Mouse (Mus musculus) liver, embryonic 15.5 days (tissue): ENCODE results near the gene Atm. TPM values are rescaled to one million over a fixed set of nuclear protein-coding genes. Genes with fewer than 3 reads are reported as not detected.

Experiments
- ATAC-seq: fragments of 200-750 bp; cut with Nextera tagmentation; 2 replicates; pipeline ENCODE4 v1.8.0; 2017; ENCODE audit warnings: moderate number of reproducible peaks, mild to moderate bottlenecking, moderate library complexity; ENCODE audit not compliant: insufficient read depth
- H3K27ac ChIP-seq: fragments of 300-500 bp; sonication (generic); replicated peaks from 2 replicates; pipeline ENCODE4 v1.5.1; 2015; ENCODE audit warnings: mild to moderate bottlenecking, inconsistent platforms
- H3K27me3 ChIP-seq: fragments of 300-500 bp; sonication (generic); 2 replicates; pipeline ENCODE4 v1.6.1; 2015; ENCODE audit warnings: mild to moderate bottlenecking, inconsistent platforms
- H3K36me3 ChIP-seq: fragments of 300-500 bp; sonication (generic); replicated peaks from 2 replicates; pipeline ENCODE4 v1.6.1; 2015; ENCODE audit warnings: moderate library complexity, mild to moderate bottlenecking, inconsistent platforms
- H3K4me1 ChIP-seq: fragments of 300-500 bp; sonication (generic); replicated peaks from 2 replicates; pipeline ENCODE4 v1.6.1; 2015; ENCODE audit warnings: inconsistent platforms
- H3K4me2 ChIP-seq: fragments of 300-500 bp; sonication (generic); 2 replicates; pipeline ENCODE4 v1.6.1; 2015; ENCODE audit warnings: moderate library complexity, mild to moderate bottlenecking, inconsistent platforms
- H3K4me3 ChIP-seq: fragments of 300-500 bp; sonication (generic); replicated peaks from 2 replicates; pipeline ENCODE4 v1.5.1; 2015; ENCODE audit warnings: mild to moderate bottlenecking, inconsistent platforms
- H3K9ac ChIP-seq: fragments of 300-500 bp; sonication (generic); 2 replicates; pipeline ENCODE4 v1.6.1; 2015; ENCODE audit warnings: moderate library complexity, mild to moderate bottlenecking, inconsistent platforms
- H3K9me3 ChIP-seq: fragments of 300-500 bp; sonication (generic); replicated peaks from 2 replicates; pipeline ENCODE4 v1.6.1; 2016; ENCODE audit warnings: inconsistent platforms
- WGBS: fragments of 180-500 bp; shearing (Covaris S2); methylation state at CpG from one replicate; pipeline ENCODE4 v1.1.7; 2015; ENCODE audit warnings: mixed read lengths; ENCODE audit not compliant: insufficient replicate concordance; 5-methylcytosine and 5-hydroxymethylcytosine counted together
- polyA plus RNA-seq: library from polyadenylated mRNA; unstranded; fragments of >200 nt; fragmentation: Nextera tagmentation; extraction: Ambion mirVana; gene quantifications from 2 replicates; pipeline ENCODE4 v1.2.1, GENCODE M21; 2015

Atm gene
- polyA plus RNA-seq, 1 experiment from 2014 or later, result 2.5 TPM

DNA sequence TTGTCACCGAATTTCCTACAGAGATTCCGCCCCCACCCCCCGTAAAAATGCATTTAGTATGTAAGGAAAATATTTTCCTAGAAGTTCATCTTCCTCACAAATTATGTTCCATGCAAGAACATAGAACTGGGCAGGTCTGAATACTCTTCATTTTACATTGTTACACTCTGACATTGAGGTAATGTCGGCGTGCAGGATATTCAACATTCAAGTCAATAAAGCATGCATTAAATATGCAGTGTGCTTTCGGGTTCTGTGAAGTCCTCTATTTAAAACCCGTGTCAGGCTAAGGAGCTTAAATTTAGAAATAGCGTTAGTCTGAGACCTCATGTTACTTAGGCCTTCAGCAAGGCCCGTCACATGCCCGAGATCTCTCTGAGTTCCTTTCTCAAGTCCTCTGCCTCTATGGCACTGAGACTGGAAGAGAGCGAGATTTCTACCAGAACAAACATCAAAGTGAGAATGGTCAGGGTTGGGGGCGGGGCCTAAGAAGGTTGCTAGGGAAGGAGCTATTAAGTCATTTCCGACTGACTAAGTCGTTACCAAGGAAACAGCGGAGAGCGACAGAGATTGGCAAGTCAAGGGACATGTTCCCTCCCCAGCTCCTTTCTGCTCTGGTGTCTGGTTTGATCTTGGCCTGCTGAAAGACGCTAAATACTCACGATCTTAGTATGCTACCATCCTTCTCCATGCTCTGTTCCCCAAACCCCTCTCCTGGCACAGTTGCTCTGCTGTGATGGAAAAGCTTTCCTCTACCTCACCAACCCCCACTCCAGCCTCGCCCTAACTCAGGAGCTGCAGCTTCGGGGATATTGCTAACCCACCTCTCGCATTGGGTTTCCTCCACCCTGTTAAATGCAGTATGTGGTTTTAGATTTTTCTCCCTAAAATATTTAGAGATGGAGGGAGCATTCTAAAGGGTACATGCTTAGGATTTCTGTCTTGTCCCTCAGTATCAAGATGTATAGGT, 131.5 kb downstream of the Atm start:
- H3K4me1 ChIP-seq, result peaks cover 17% of the 10 kb centered on the region
- H3K4me3 ChIP-seq, result peak overlapping the region; percentile 17
- H3K36me3 ChIP-seq, result no peaks in the 10 kb centered on the region
- ATAC-seq, result peak; percentile 49; the same call in 1 of the 2 replicates
- 25% methylated on average over 21 of the region's 21 CpGs for WGBS
- peak overlapping the region; percentile 49 for H3K4me2 ChIP-seq
- H3K9me3 ChIP-seq, result no peaks in the 10 kb centered on the region
- no peak overlapping the region for H3K27ac ChIP-seq
- no peaks in the 10 kb centered on the region for H3K27me3 ChIP-seq
- H3K9ac ChIP-seq, result no peak overlapping the region

DNA sequence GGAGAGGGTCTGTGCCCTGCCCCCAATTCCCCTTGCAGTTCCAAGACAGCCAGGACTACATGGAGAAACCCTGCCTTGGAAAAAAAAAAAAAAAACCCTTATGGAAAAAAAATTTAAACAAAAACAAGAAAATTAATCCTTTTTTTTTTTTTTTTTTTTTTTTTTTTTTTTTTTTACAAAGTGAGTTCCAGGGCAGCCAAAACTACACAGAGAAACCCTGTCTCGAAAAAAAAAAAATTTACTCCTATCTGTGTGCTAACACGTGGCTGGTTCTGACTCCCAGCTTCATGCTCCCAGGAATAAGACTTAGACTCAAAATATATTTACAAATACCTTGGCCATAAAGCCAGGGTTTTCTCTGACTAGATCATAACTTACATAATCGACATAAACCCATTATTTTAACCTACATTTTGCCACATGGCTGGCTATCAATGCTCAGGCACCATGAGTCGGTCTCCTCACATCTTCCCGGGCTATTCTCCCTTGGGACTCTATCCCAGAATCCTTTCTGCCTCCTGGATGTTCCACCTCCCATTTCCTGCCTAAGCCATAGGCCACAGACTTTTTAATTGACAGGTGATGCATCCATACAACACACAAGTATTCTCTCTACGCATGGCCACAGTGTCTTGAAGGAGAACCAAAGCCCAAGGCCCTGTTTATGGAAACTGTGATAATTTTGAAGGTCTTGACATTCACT, 132.3 kb downstream of the Atm start:
- 68% methylated on average over 6 of the region's 6 CpGs for WGBS
- H3K9ac ChIP-seq, result no peak overlapping the region
- no peak for ATAC-seq
- H3K27ac ChIP-seq, result no peak overlapping the region
- H3K4me1 ChIP-seq, result peaks cover 8% of the 10 kb centered on the region
- H3K4me2 ChIP-seq, result no peak overlapping the region
- no peaks in the 10 kb centered on the region for H3K9me3 ChIP-seq
- H3K27me3 ChIP-seq, result no peaks in the 10 kb centered on the region
- H3K36me3 ChIP-seq, result no peaks in the 10 kb centered on the region
- no peak overlapping the region for H3K4me3 ChIP-seq

DNA sequence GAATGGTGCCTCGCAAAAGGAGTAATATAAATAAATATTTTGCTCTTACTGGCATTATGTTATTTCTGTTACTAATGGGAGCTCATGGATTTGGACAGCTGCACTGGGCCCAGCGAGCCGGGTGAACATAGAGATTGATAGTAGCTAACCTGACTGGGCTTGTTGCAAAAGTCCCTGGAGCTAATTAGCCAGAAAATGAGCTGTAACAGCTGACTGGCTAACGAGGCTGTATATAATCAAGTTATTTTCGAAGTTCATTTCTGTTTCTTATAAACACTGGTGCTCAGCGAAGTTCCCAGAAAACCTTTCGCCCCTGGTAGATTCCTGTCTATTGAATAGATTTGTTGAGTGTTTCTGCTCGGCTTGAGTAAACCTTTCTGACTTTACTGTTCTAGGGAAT, 133.5 kb downstream of the Atm start:
- Histone ChIP-seq H3K27ac (no peak overlapping the region), H3K4me1 (no peaks in the 10 kb centered on the region; the same call in none of the 2 replicates), H3K36me3 (no peaks in the 10 kb centered on the region), H3K4me2 (no peak overlapping the region), H3K9me3 (no peaks in the 10 kb centered on the region), H3K9ac (no peak overlapping the region), H3K4me3 (no peak overlapping the region), H3K27me3 (no peaks in the 10 kb centered on the region)
- 74% methylated on average over 8 of the region's 8 CpGs for WGBS
- ATAC-seq, result no peak

DNA sequence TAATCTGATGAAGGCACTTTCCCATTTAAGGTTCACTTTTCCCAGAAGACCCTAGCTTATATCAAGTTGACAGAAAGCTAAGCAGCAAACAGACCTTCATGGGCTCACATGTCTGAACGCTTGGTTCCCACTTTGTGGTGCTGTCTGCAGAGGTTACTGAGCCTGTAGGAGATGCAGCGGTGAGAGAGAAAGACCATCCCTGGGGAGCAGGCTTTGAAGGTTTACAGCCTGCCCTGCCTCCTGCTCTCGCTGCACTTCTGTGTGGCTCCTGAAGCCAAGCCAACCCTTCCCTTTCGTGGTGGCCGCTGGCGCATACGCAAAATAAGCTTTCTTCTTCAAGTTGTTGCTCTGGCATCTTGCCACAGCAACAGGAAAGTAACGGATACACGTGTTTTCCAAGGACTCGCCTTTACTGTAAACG, 134.2 kb downstream of the Atm start, which contains the start of gene 4930550C14Rik:
Gene 4930550C14Rik (plus strand): TSS at position 35 of the 421 bp plus-strand sequence.
- Histone ChIP-seq H3K4me3 (no peak within 1 kb of the TSS), H3K9ac (no peak within 1 kb of the TSS), H3K9me3 (no peaks in the 10 kb centered on the region), H3K4me2 (0 out of 2 replicates have a peak within 1 kb of the TSS, but pooled peaks have one; percentile 4), H3K27me3 (no peaks in the 10 kb centered on the region), H3K4me1 (no peaks in the 10 kb centered on the region; the same call in none of the 2 replicates), H3K27ac (no peak within 1 kb of the TSS), H3K36me3 (no peaks in the 10 kb centered on the region)
- 46% methylated on average over 11 of the region's 11 CpGs for WGBS
- no peak for ATAC-seq

DNA sequence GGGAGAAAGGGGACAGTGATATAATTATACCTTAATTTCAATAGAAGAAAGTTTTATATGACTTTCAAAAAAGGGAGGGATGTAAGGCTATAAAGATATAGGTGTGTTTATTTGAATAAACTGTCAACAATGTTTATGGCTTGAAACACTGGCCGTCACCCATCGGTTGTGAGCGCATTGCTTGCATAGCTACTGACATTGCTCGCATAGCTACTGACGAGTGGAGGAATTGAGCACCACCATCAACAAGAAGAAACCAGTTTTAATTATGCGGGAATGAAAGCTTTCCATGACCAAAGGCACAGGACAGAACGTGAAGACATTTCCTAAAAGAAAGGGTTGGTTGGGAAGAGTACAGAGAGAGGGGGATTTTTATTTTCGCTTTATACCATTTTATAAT, 135.4 kb downstream of the Atm start:
- H3K27ac ChIP-seq, result no peak overlapping the region
- no peak for ATAC-seq

DNA sequence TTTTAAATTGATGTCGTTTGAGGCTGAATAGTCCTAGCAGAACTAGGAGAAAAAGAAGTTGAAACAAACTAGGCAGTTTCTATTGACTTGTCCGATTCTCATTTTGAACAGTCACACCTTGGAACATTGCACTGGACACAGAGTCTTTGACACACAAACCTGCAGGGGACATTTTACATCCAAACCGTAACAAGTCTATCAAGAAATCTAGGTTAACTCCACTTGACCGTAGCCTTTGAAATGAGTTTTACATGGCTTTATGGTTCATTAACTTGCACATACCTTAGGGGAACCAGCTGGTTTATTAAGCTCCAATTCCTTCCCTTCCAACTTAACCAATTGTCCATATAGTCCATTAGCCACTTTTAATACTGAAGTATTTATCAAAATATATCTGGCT, 135.8 kb downstream of the Atm start:
- H3K27ac ChIP-seq, result no peak overlapping the region
- no peak overlapping the region for H3K4me2 ChIP-seq
- H3K4me1 ChIP-seq, result no peaks in the 10 kb centered on the region; the same call in none of the 2 replicates
- no peaks in the 10 kb centered on the region for H3K27me3 ChIP-seq
- ATAC-seq, result no peak
- H3K9me3 ChIP-seq, result no peaks in the 10 kb centered on the region
- no peak overlapping the region for H3K4me3 ChIP-seq
- WGBS, result 78% methylated on average over 4 of the region's 4 CpGs
- no peaks in the 10 kb centered on the region for H3K36me3 ChIP-seq
- no peak overlapping the region for H3K9ac ChIP-seq

More for the DNA sequence above, 135.4 kb downstream of the Atm start:
- WGBS, result 73% methylated on average over 8 of the region's 8 CpGs
- Histone ChIP-seq H3K9me3 (no peaks in the 10 kb centered on the region), H3K4me2 (no peak overlapping the region), H3K36me3 (no peaks in the 10 kb centered on the region), H3K4me1 (no peaks in the 10 kb centered on the region; the same call in none of the 2 replicates), H3K4me3 (no peak overlapping the region), H3K9ac (no peak overlapping the region), H3K27me3 (no peaks in the 10 kb centered on the region)

DNA sequence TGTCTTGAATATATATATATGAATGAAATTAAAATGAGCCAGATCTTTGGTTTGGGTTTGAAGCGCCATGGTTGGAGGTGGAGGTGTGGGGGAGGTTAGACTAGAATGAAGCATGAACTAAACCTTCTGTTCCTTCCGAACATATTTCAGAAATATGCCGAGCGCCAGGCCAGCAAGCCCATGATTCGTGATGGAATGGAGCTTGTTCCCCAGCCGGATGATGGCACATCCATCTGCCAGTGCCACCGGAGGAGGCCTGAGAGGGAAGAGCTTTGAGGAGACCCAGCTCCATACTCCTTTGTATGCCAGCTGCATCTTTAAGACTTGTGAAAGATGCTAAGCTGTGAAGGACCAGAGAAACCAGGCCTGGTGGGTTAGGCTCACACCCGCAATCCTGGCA, 137.0 kb downstream of the Atm start:
- no peak for ATAC-seq
- no peaks in the 10 kb centered on the region for H3K36me3 ChIP-seq
- H3K9me3 ChIP-seq, result no peaks in the 10 kb centered on the region
- H3K27ac ChIP-seq, result no peak overlapping the region
- WGBS, result 82% methylated on average over 8 of the region's 8 CpGs
- no peaks in the 10 kb centered on the region for H3K27me3 ChIP-seq
- no peak overlapping the region for H3K4me3 ChIP-seq
- H3K4me2 ChIP-seq, result no peak overlapping the region
- no peak overlapping the region for H3K9ac ChIP-seq
- no peaks in the 10 kb centered on the region; the same call in 1 of the 2 replicates for H3K4me1 ChIP-seq

DNA sequence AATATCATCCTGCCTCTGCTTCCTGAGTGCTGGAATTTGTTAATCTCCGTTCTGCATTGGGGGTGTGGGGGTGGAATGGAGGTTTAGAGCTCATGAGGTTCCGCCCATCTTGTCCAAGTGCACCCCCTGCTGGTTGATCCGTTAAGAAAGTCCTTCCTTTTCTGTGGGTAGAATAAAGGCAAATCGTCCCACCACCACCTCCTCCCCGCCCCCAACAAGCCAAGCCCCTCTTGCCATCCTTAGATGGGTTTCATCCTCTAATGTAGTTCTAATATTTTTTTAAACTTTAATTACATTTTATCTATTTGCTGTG, 138.2 kb downstream of the Atm start:
- H3K36me3 ChIP-seq, result no peaks in the 10 kb centered on the region
- WGBS, result 4% methylated on average over 5 of the region's 5 CpGs
- ATAC-seq, result no peak
- no peak overlapping the region for H3K4me3 ChIP-seq
- no peaks in the 10 kb centered on the region for H3K4me1 ChIP-seq
- no peaks in the 10 kb centered on the region for H3K27me3 ChIP-seq
- no peak overlapping the region for H3K9ac ChIP-seq
- H3K27ac ChIP-seq, result no peak overlapping the region
- no peak overlapping the region for H3K4me2 ChIP-seq
- no peaks in the 10 kb centered on the region for H3K9me3 ChIP-seq

- Histone ChIP-seq H3K27ac (no peak overlapping the region), H3K9ac (no peak overlapping the region), H3K4me1 (no peaks in the 10 kb centered on the region), H3K9me3 (no peaks in the 10 kb centered on the region), H3K4me3 (no peak overlapping the region), H3K36me3 (no peaks in the 10 kb centered on the region), H3K4me2 (no peak overlapping the region), H3K27me3 (no peaks in the 10 kb centered on the region)
- WGBS, result 60% methylated on average over 13 of the region's 13 CpGs
- ATAC-seq, result no peak
These were observed 138.7 kb downstream of the Atm start for GRCm38 (mm10) chr9:53397685-53398387.

DNA sequence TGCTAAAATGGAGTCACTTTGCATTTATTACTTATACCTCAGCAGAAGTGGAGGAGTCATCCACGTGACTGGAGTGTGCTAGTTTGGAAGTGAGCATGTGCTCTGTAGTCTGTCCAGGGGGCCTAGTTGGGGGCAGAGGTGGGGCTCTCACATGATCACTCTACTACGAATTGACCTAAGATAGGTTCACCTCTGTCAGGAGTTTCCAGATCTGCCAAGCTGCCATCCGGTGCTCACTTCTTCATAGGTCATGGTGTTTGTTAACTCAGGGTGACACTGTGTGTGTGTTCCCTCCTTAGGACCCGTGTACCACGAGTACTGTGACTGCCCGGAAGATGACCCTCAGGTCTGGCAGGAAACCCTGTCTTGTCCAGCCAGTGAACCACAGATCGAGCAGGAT, 146.4 kb downstream of the Atm start:
- H3K4me2 ChIP-seq, result no peak overlapping the region
- no peak overlapping the region for H3K27ac ChIP-seq
- no peaks in the 10 kb centered on the region for H3K4me1 ChIP-seq
- H3K36me3 ChIP-seq, result peaks cover 2% of the 10 kb centered on the region; the same call in 1 of the 2 replicates
- no peak for ATAC-seq
- no peak overlapping the region for H3K9ac ChIP-seq
- no peak overlapping the region for H3K4me3 ChIP-seq
- peaks cover 5% of the 10 kb centered on the region; the same call in 1 of the 2 replicates for H3K27me3 ChIP-seq
- H3K9me3 ChIP-seq, result no peaks in the 10 kb centered on the region
- 56% methylated on average over 7 of the region's 7 CpGs for WGBS
